Mouse (Mus musculus): Measurements from ENCODE around the gene Qtrt1.

- TF ChIP-seq POLR2A (IDR thresholded peaks at IDR 0.05; ENCODE audit: borderline replicate concordance, extremely low read depth, low read depth, low read length) (no peak), CTCF (IDR thresholded peaks at IDR 0.05; ENCODE audit: insufficient read depth, low read length) (no peak)
These were observed 8.8 kb upstream of the Qtrt1 start for GRCm38 (mm10) chr9:21402764-21403253.

Data from lung, adult 2 months (tissue).